Mouse (Mus musculus) heart, postnatal 0 days (tissue): ENCODE measurements at regions not wholly inside any gene's neighbourhood (a gene's known extent, or its start where the extent isn't known, plus 50 kb on each side); places are given as distances from the start of the nearest gene placed in this dataset.

Experiments
- CTCF ChIP-seq: IDR thresholded peaks from 2 replicates; pipeline ENCODE4 v1.5.1; 2016; ENCODE audit warnings: antibody characterized with exemption, control low read depth, low read depth
- EP300 ChIP-seq: IDR thresholded peaks from 2 replicates; pipeline ENCODE4 v1.6.1; 2016; ENCODE audit warnings: antibody characterized with exemption, low read depth

- TF ChIP-seq CTCF (no peak), EP300 (no peak)
These were observed 710.3 kb upstream of the Nr2f1 start for GRCm38 (mm10) chr13:78909839-78910238.
